Mouse (Mus musculus) heart, adult 2 months (tissue): ENCODE data around the gene Gfpt2. TPM values are rescaled to one million over a fixed set of nuclear protein-coding genes. Genes with fewer than 3 reads are reported as not detected.

Experiments used
- DNase-seq, 2 experiments: peaks; one replicate each; pipeline ENCODE4 v3.0.0; 2021
- H3K27ac ChIP-seq: fragments of 200-600 bp; 2 replicates; pipeline ENCODE4 v1.8.1; 2022
- H3K27me3 ChIP-seq: fragments of 200-500 bp; 2 replicates; pipeline ENCODE4 v1.6.1; 2012; ENCODE audit warnings: mild to moderate bottlenecking, low read length, inconsistent platforms, mixed read lengths; ENCODE audit not compliant: control insufficient read depth, insufficient read depth
- H3K36me3 ChIP-seq: fragments of 200-500 bp; 2 replicates; pipeline ENCODE4 v1.6.1; 2012; ENCODE audit warnings: low read length, inconsistent platforms; ENCODE audit not compliant: control insufficient read depth, insufficient read depth
- H3K4me1 ChIP-seq: fragments of 200-500 bp; 2 replicates; pipeline ENCODE4 v1.6.1; 2011; ENCODE audit warnings: low read length; ENCODE audit not compliant: control insufficient read depth, insufficient read depth
- H3K4me3 ChIP-seq: fragments of 200-600 bp; 2 replicates; pipeline ENCODE4 v1.8.1; 2022
- H3K79me2 ChIP-seq: fragments of 200-500 bp; replicated peaks from 2 replicates; pipeline ENCODE4 v1.6.1; 2012; ENCODE audit warnings: mild to moderate bottlenecking, inconsistent platforms, low read length, moderate library complexity, mixed read lengths; ENCODE audit not compliant: control insufficient read depth, insufficient read depth
- H3K9ac ChIP-seq: fragments of 200-500 bp; 2 replicates; pipeline ENCODE4 v1.6.1; 2012; ENCODE audit warnings: low read depth, mild to moderate bottlenecking, control low read depth, inconsistent platforms, low read length, mixed read lengths
- CTCF ChIP-seq: fragments of 200-600 bp; IDR thresholded peaks from 2 replicates; pipeline ENCODE4 v1.8.1; 2022; ENCODE audit warnings: antibody characterized with exemption, mild to moderate bottlenecking, moderate library complexity
- EP300 ChIP-seq: fragments of 200-500 bp; IDR thresholded peaks from 2 replicates; pipeline ENCODE4 v1.6.1; 2011; ENCODE audit warnings: low read depth, low read length, control low read depth; ENCODE audit not compliant: insufficient read depth
- POLR2A ChIP-seq: fragments of 200-500 bp; IDR thresholded peaks from 2 replicates; pipeline ENCODE4 v1.6.1; 2011; ENCODE audit warnings: mild to moderate bottlenecking, low read depth, low read length, control low read depth; ENCODE audit not compliant: insufficient read depth
- WGBS: fragments of 180-500 bp; shearing (Covaris S2); methylation state at CpG from one replicate; pipeline ENCODE4 v1.1.7; 2018; 5-methylcytosine and 5-hydroxymethylcytosine counted together
- intact Hi-C: fragments of 180-260 bp; cut with DNase I; formaldehyde crosslinking; loops from one replicate; pipeline ENCODE4 v1.15.1; 2025
- polyA plus RNA-seq: library from polyadenylated mRNA; depleted of rRNA; stranded (reverse); fragments of >200 nt; gene quantifications from 2 replicates; pipeline ENCODE4 v1.2.3, GENCODE M21; 2012
- total RNA-seq, 2 experiments: library from RNA; stranded (reverse); gene quantifications; 2 replicates each; pipeline ENCODE4 v1.2.3; 2021

Gene Gfpt2
- total and polyA plus RNA-seq, 3 experiments = 11.8 to 14.0 (median 13.8) TPM

DNA sequence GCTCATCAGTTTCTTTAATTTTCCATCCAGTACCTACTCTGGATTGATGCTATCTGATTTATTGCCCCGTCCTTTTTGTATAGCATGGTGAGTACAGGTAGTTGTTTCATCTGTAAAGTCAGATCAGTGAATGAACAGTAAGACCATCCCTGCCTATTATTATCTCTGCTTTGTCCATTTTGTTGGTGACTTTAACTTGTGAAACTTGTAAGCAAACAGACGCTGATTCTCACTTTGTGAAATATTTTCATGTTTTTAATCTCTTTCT is 53.8 kb downstream of the Gfpt2 start:
- DNase-seq = no peak
- Histone ChIP-seq H3K27me3 (no peaks in the 10 kb centered on the region), H3K27ac (peak overlapping the region; percentile 78; the same call in 1 of the 2 replicates), H3K4me3 (peak overlapping the region; percentile 97), H3K4me1 (peaks cover 7% of the 10 kb centered on the region), H3K9ac (peak overlapping the region; percentile 97), H3K79me2 (peaks cover 4% of the 10 kb centered on the region), H3K36me3 (peaks cover 2% of the 10 kb centered on the region; the same call in 1 of the 2 replicates)
- TF ChIP-seq EP300 = no peak
- no peak for TF ChIP-seq CTCF
- no peak for TF ChIP-seq POLR2A
- intact Hi-C loops = loop anchor here (2.0 to 5.0 kb wide), 2 partner anchors 135 to 195 kb away; partner anchors contain the start of gene Cnot6
- 50% methylated on average over 2 of the region's 2 CpGs for WGBS

GRCm38 (mm10) chr11:49848080-49848815 is 54.3 kb downstream of the Gfpt2 start:
- intact Hi-C loops = loop anchor here (5.0 kb wide), 1 partner anchor 136 kb away; the partner anchor contains the start of gene Cnot6
- Histone ChIP-seq H3K27me3 (no peaks in the 10 kb centered on the region), H3K4me3 (peak overlapping the region; percentile 97), H3K79me2 (peaks cover 4% of the 10 kb centered on the region), H3K36me3 (peaks cover 2% of the 10 kb centered on the region; the same call in 1 of the 2 replicates), H3K9ac (peak overlapping the region; percentile 21; the same call in 1 of the 2 replicates), H3K4me1 (peaks cover 7% of the 10 kb centered on the region), H3K27ac (peak overlapping the region; percentile 16; the same call in 1 of the 2 replicates)
- WGBS = 21% methylated on average over 4 of the region's 4 CpGs
- DNase-seq = peak in 1 of 2 experiments; percentile 20
- TF ChIP-seq EP300 = no peak
- TF ChIP-seq CTCF = no peak

- H3K27me3 ChIP-seq = no peaks in the 10 kb centered on the region
- no peak overlapping the region for H3K27ac ChIP-seq
- DNase-seq = no peak
- intact Hi-C loops = no loop called here
- no peak overlapping the region for H3K9ac ChIP-seq
- H3K4me3 ChIP-seq = no peak overlapping the region
- H3K79me2 ChIP-seq = peaks cover 4% of the 10 kb centered on the region
- H3K36me3 ChIP-seq = peaks cover 4% of the 10 kb centered on the region
- 80% methylated on average over 7 of the region's 7 CpGs for WGBS
- peaks cover 7% of the 10 kb centered on the region for H3K4me1 ChIP-seq
- TF ChIP-seq POLR2A = no peak
- no peak for TF ChIP-seq EP300
- TF ChIP-seq CTCF = no peak
Observed at GRCm38 (mm10) chr11:49850331-49850730, 56.4 kb downstream of the Gfpt2 start.

GRCm38 (mm10) chr11:49855144-49855543 is 61.2 kb downstream of the Gfpt2 start:
- Histone ChIP-seq H3K27me3 (no peaks in the 10 kb centered on the region), H3K27ac (no peak overlapping the region), H3K4me3 (no peak overlapping the region), H3K9ac (no peak overlapping the region), H3K79me2 (peaks cover 3% of the 10 kb centered on the region), H3K36me3 (peaks cover 4% of the 10 kb centered on the region), H3K4me1 (peaks cover 3% of the 10 kb centered on the region)
- DNase-seq = no peak
- intact Hi-C loops = no loop called here
- 52% methylated on average over 5 of the region's 5 CpGs for WGBS
- TF ChIP-seq CTCF (no peak), POLR2A (no peak), EP300 (no peak)

GRCm38 (mm10) chr11:49861139-49861538 is 67.2 kb downstream of the Gfpt2 start:
- Histone ChIP-seq H3K4me1 (peaks cover 1% of the 10 kb centered on the region; the same call in 1 of the 2 replicates), H3K4me3 (no peak overlapping the region), H3K27ac (no peak overlapping the region), H3K79me2 (no peaks in the 10 kb centered on the region), H3K27me3 (no peaks in the 10 kb centered on the region), H3K36me3 (no peaks in the 10 kb centered on the region), H3K9ac (no peak overlapping the region)
- 92% methylated on average over 4 of the region's 4 CpGs for WGBS
- TF ChIP-seq CTCF (no peak), EP300 (no peak), POLR2A (no peak)
- DNase-seq = no peak
- intact Hi-C loops = no loop called here

DNA sequence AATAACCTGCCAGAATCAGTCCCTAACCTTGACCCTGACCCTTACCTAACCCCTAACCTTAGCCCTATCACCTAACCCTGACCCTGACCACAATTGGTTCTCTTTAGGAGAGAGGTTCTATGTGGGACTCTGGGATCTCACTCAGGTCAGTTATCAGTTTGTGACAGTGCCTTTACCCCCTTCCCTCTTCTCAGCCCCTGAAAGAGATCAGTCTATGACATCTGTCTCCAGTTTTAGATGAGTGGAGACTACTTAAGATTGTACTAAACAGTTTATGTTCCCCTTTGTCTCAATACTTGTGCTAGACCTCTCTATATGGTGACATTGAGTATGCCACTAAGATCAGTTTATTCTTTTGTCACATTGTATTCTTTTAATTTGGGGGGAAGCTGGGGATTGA is 69.9 kb downstream of the Gfpt2 start:
- peaks cover 1% of the 10 kb centered on the region; the same call in 1 of the 2 replicates for H3K4me1 ChIP-seq
- no peak overlapping the region for H3K27ac ChIP-seq
- DNase-seq = no peak
- no peak for TF ChIP-seq EP300
- TF ChIP-seq CTCF = no peak
- no peak for TF ChIP-seq POLR2A
- no peaks in the 10 kb centered on the region for H3K36me3 ChIP-seq
- intact Hi-C loops = no loop called here
- no peaks in the 10 kb centered on the region for H3K27me3 ChIP-seq
- no peak overlapping the region for H3K9ac ChIP-seq
- H3K4me3 ChIP-seq = no peak overlapping the region
- no peaks in the 10 kb centered on the region for H3K79me2 ChIP-seq
